Mouse (Mus musculus): ENCODE results near the gene Eif4a2. TPM values are rescaled to one million over a fixed set of nuclear protein-coding genes. Genes with fewer than 3 reads are reported as not detected.

Gene Eif4a2
- polyA plus RNA-seq, 1 experiment from 2014 or later, result 352 TPM

DNA sequence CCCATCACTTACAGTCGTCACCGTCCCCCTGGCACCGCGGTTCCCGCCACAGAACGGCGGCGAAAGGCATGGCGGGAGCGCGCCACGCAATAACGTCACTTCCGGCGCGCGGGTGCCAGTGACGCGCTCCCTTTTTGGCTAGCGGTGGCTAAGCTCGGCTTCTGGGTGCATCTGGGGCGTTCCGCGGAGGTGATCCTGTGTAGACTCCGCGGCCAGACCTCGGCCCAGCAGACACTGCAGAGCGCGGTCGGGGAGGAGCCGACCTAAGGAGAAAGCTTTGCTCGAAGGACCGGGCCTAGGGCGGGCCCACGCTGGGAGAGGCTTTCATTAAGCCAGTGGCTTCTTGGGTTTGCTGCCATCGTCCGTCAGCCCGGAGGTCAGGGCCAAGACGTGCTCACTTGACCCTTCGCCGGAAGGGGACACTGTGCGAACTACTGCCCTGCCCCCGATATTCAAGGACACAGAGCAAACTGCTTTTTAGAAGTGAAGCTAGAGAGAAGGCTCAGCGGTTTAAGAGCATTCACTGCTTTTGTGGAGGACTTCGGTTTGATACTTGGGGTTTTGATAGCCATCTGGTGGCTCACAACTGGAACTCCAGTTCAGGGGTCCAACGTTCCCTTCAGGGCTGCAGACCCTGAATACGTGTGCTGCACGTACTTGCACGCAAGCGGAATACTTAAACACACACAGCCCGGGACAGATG, 20.6 kb downstream of the Eif4a2 start, which contains the start of gene Rfc4:
Gene Rfc4, minus strand, starts transcription at position 65 of the 703 bp plus-strand sequence.
- H3K9ac ChIP-seq, result peak within 1 kb of the TSS; percentile 94
- H3K36me3 ChIP-seq (replicated peaks; ENCODE audit: control insufficient read depth, insufficient read depth), result peaks cover 4% of the 10 kb centered on the region; the same call in 1 of the 2 replicates
- H3K4me3 ChIP-seq (replicated peaks; ENCODE audit: low read length), result peak within 1 kb of the TSS; percentile 87
- peak within 1 kb of the TSS; percentile 98 for H3K27ac ChIP-seq
- H3K27me3 ChIP-seq (ENCODE audit: control insufficient read depth, insufficient read depth, low read length), result no peaks in the 10 kb centered on the region
- no peaks in the 10 kb centered on the region for H3K9me3 ChIP-seq (ENCODE audit: control insufficient read depth, low read length)
- DNase-seq (ENCODE audit: low spot score) (peak; percentile 96), ATAC-seq (ENCODE audit: low FRiP score) (peak; percentile 93)
- WGBS, result under 1% methylated on average over 51 of the region's 51 CpGs
- H3K4me2 ChIP-seq (replicated peaks), result peak within 1 kb of the TSS; percentile 93
- peaks cover 16% of the 10 kb centered on the region for H3K4me1 ChIP-seq (replicated peaks; ENCODE audit: control insufficient read depth, insufficient read depth, low read length)

DNA sequence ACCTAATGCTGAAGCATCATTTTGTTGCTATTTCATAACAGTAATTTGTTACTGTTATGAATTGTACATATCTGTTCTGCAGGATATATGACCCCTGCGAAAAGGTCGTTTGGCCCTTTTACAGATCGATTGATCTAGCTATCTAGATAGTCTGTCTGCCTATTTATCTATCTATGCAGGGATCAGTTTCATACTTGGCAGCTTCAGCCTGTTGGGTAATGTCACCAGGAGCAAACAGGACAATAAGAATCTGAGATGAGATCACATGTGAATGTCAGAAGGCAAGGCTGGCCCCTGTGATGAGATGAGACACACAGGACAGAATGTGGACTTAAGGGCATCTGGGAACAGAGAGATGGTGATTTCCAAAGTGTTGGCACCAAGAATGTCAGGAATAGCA, 23.1 kb downstream of the Eif4a2 start:
- H3K4me1 ChIP-seq (replicated peaks; ENCODE audit: control insufficient read depth, insufficient read depth, low read length), result peaks cover 16% of the 10 kb centered on the region
- no peak overlapping the region for H3K9ac ChIP-seq
- WGBS, result 94% methylated on average over 3 of the region's 3 CpGs
- no peaks in the 10 kb centered on the region for H3K36me3 ChIP-seq (replicated peaks; ENCODE audit: control insufficient read depth, insufficient read depth)
- DNase-seq (ENCODE audit: low spot score) (no peak), ATAC-seq (ENCODE audit: low FRiP score) (no peak)
- H3K4me2 ChIP-seq (replicated peaks), result no peak overlapping the region
- no peaks in the 10 kb centered on the region for H3K27me3 ChIP-seq (ENCODE audit: control insufficient read depth, insufficient read depth, low read length)
- no peak overlapping the region for H3K27ac ChIP-seq
- H3K4me3 ChIP-seq (replicated peaks; ENCODE audit: low read length), result no peak overlapping the region
- H3K9me3 ChIP-seq (ENCODE audit: control insufficient read depth, low read length), result no peaks in the 10 kb centered on the region

DNA sequence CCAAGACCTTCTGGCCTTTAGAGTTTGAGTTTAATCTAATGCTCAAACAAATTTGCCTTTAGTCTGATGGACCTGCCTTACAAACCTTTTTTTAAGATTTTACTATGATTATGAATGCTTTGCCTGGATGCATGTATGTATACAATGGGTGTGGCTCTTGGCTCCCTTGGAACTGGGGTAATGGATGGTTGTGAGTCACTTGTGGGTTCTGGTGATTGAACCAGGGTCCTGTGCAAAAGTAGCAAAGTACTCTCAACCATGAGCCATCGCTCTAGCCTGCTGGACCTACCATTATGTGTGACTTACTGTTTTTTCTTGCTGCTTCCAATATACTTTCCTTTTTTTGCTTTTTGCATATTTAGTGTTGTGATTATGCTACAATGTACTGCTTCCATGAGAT, 25.1 kb downstream of the Eif4a2 start:
- Histone ChIP-seq H3K4me2 (replicated peaks) (no peak overlapping the region), H3K36me3 (replicated peaks; ENCODE audit: control insufficient read depth, insufficient read depth) (no peaks in the 10 kb centered on the region), H3K4me1 (replicated peaks; ENCODE audit: control insufficient read depth, insufficient read depth, low read length) (peaks cover 7% of the 10 kb centered on the region), H3K4me3 (replicated peaks; ENCODE audit: low read length) (no peak overlapping the region), H3K27me3 (ENCODE audit: control insufficient read depth, insufficient read depth, low read length) (no peaks in the 10 kb centered on the region), H3K9ac (no peak overlapping the region), H3K9me3 (ENCODE audit: control insufficient read depth, low read length) (no peaks in the 10 kb centered on the region), H3K27ac (no peak overlapping the region)
- DNase-seq (ENCODE audit: low spot score), result no peak
- WGBS, result 90% methylated on average over 1 of the region's 1 CpGs
- ATAC-seq (ENCODE audit: low FRiP score), result no peak

DNA sequence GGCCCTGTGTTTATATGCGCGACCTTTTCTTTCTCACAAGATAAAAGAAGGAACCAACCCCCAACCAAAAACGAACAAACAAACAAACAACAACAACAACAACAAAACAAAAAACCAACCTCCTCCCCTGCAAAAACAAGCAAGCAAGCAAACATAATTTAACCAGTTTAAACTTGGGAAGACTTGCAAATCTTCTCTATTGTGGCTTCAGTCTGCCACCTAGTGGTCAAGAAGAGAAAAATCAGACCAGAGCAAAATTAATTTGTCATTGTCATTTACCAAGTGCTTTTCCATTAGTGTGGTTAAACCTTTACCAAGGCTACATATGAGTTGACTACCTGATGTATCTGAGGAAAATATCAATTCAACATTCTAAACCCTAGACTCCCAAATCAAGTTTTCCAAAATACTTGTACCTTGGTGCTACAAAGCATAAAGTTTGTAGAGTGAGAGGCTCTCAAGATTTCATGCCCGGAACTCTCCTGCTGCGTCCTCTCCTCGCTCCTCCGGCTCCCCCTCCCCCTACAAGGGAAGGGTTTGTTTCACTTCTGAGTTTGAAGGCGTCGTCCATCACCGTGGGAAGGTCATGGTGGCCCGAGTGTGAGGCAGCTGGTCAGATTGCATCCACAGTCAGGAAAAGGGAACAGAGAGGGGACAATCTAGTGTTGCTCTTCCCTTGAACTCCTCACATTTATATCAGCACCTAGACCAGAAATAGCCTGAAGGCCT, 28.3 kb downstream of the Eif4a2 start:
- H3K4me3 ChIP-seq (replicated peaks; ENCODE audit: low read length), result no peak overlapping the region
- no peaks in the 10 kb centered on the region for H3K4me1 ChIP-seq (replicated peaks; ENCODE audit: control insufficient read depth, insufficient read depth, low read length)
- no peak overlapping the region for H3K27ac ChIP-seq
- H3K36me3 ChIP-seq (replicated peaks; ENCODE audit: control insufficient read depth, insufficient read depth), result no peaks in the 10 kb centered on the region
- DNase-seq (ENCODE audit: low spot score), result peak; percentile 79
- 21% methylated on average over 11 of the region's 11 CpGs for WGBS
- H3K4me2 ChIP-seq (replicated peaks), result no peak overlapping the region
- H3K9ac ChIP-seq, result no peak overlapping the region
- H3K27me3 ChIP-seq (ENCODE audit: control insufficient read depth, insufficient read depth, low read length), result no peaks in the 10 kb centered on the region
- no peak for ATAC-seq (ENCODE audit: low FRiP score)
- H3K9me3 ChIP-seq (ENCODE audit: control insufficient read depth, low read length), result no peaks in the 10 kb centered on the region

DNA sequence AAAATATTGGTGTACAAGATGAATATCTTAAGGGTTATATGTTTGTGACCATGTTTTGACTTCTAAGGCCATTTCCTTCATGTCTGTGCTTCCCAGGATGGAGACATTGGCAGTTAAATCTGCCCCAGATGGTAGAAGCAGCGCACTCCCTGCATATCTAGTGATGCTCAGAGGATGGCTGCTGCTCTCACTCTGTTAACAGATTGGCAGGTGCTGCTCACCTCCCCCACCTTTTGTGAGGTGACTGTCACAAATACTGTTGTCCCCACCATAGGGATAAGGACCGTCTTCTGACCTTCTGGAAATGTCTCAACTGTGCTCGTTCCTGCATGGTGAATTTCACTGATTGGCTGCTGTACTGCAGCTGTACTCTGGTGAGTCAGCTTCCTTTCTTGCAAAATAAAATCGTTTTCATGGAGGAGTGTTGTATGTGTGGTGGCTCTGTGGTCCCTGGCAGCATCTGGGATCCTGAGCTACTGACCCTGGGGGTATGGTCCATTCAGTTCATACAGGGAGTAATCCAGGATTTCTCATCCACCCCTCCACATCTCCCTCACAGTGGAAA, 29.2 kb downstream of the Eif4a2 start:
- H3K4me1 ChIP-seq (replicated peaks; ENCODE audit: control insufficient read depth, insufficient read depth, low read length), result no peaks in the 10 kb centered on the region
- no peak for ATAC-seq (ENCODE audit: low FRiP score)
- no peak overlapping the region for H3K27ac ChIP-seq
- 73% methylated on average over 4 of the region's 4 CpGs for WGBS
- no peaks in the 10 kb centered on the region for H3K27me3 ChIP-seq (ENCODE audit: control insufficient read depth, insufficient read depth, low read length)
- no peak overlapping the region for H3K4me2 ChIP-seq (replicated peaks)
- no peaks in the 10 kb centered on the region for H3K9me3 ChIP-seq (ENCODE audit: control insufficient read depth, low read length)
- no peak for DNase-seq (ENCODE audit: low spot score)
- H3K9ac ChIP-seq, result no peak overlapping the region
- no peaks in the 10 kb centered on the region for H3K36me3 ChIP-seq (replicated peaks; ENCODE audit: control insufficient read depth, insufficient read depth)
- H3K4me3 ChIP-seq (replicated peaks; ENCODE audit: low read length), result no peak overlapping the region

DNA sequence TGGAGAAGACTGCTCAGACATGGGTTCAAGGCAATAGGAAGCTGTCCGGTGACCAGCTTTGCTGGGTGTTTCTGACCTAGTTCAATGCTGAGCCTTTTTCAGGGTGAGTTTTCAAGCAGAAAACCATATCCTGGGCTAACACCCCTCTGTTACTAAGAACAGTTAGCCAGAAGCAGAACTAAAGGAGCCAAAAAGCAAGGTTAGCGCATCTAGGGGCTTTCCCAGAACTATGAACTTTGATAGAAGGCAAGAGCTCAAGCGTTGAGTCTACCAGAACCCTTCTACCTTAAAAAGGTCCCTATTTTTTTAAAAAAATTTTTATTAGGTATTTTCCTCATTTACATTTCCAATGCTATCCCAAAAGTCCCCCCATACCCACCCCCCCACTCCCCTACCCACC, 33.7 kb downstream of the Eif4a2 start:
- no peak overlapping the region for H3K9ac ChIP-seq
- 95% methylated on average over 3 of the region's 3 CpGs for WGBS
- H3K36me3 ChIP-seq (replicated peaks; ENCODE audit: control insufficient read depth, insufficient read depth), result no peaks in the 10 kb centered on the region
- DNase-seq (ENCODE audit: low spot score), result no peak
- H3K4me3 ChIP-seq (replicated peaks; ENCODE audit: low read length), result no peak overlapping the region
- no peak overlapping the region for H3K27ac ChIP-seq
- no peaks in the 10 kb centered on the region for H3K27me3 ChIP-seq (ENCODE audit: control insufficient read depth, insufficient read depth, low read length)
- no peaks in the 10 kb centered on the region for H3K4me1 ChIP-seq (replicated peaks; ENCODE audit: control insufficient read depth, insufficient read depth, low read length)
- no peak overlapping the region for H3K4me2 ChIP-seq (replicated peaks)
- no peak for ATAC-seq (ENCODE audit: low FRiP score)
- H3K9me3 ChIP-seq (ENCODE audit: control insufficient read depth, low read length), result no peaks in the 10 kb centered on the region

DNA sequence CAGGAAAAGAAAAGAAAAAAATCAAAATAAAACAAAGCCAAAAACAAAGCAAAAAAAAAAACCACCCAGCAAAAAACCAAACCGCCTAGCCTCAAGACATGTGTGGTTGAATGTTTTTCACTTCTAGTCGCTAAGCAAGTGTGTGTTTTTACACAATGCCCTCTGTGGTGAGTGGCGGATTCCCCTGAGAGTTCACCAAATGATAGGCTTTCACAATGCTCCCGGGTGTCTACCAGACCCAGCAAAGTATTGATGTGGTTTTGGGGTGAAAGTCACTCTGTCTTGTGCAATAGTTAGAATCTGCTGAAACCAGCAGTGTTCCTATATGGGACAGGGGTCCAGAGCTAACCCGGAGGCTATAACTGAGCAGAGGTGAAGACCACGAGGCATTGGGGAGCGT, 37.1 kb downstream of the Eif4a2 start:
- 84% methylated on average over 7 of the region's 7 CpGs for WGBS
- Histone ChIP-seq H3K4me3 (replicated peaks; ENCODE audit: low read length) (no peak overlapping the region), H3K9me3 (ENCODE audit: control insufficient read depth, low read length) (no peaks in the 10 kb centered on the region), H3K4me1 (replicated peaks; ENCODE audit: control insufficient read depth, insufficient read depth, low read length) (no peaks in the 10 kb centered on the region), H3K27me3 (ENCODE audit: control insufficient read depth, insufficient read depth, low read length) (no peaks in the 10 kb centered on the region), H3K4me2 (replicated peaks) (no peak overlapping the region), H3K9ac (no peak overlapping the region), H3K36me3 (replicated peaks; ENCODE audit: control insufficient read depth, insufficient read depth) (no peaks in the 10 kb centered on the region), H3K27ac (no peak overlapping the region)
- ATAC-seq (ENCODE audit: low FRiP score) (no peak), DNase-seq (ENCODE audit: low spot score) (no peak)

DNA sequence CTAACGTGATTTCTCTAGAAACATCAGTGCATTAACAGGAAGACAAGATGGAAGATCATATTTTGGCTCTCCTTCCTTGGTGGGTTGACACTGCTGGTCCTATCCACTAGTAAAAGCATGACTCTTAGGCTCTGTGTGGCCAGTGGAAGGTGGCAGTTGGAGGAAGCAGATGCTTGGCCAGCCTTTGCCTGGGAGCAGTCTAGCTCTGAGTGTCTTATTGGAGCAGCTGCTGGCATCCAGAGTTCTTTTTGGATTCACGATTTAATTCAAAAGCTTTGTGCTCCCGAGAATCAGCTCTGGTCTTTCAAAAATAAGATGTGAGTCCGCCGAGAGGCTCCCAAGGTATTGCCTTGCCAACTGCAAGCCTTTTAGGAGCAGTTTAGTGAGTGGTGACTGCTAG, 38.0 kb downstream of the Eif4a2 start:
- Histone ChIP-seq H3K36me3 (replicated peaks; ENCODE audit: control insufficient read depth, insufficient read depth) (no peaks in the 10 kb centered on the region), H3K9ac (no peak overlapping the region), H3K9me3 (ENCODE audit: control insufficient read depth, low read length) (no peaks in the 10 kb centered on the region), H3K4me2 (replicated peaks) (no peak overlapping the region), H3K4me3 (replicated peaks; ENCODE audit: low read length) (no peak overlapping the region), H3K4me1 (replicated peaks; ENCODE audit: control insufficient read depth, insufficient read depth, low read length) (no peaks in the 10 kb centered on the region), H3K27me3 (ENCODE audit: control insufficient read depth, insufficient read depth, low read length) (no peaks in the 10 kb centered on the region), H3K27ac (no peak overlapping the region)
- ATAC-seq (ENCODE audit: low FRiP score) (no peak), DNase-seq (ENCODE audit: low spot score) (no peak)
- 77% methylated on average over 5 of the region's 5 CpGs for WGBS

DNA sequence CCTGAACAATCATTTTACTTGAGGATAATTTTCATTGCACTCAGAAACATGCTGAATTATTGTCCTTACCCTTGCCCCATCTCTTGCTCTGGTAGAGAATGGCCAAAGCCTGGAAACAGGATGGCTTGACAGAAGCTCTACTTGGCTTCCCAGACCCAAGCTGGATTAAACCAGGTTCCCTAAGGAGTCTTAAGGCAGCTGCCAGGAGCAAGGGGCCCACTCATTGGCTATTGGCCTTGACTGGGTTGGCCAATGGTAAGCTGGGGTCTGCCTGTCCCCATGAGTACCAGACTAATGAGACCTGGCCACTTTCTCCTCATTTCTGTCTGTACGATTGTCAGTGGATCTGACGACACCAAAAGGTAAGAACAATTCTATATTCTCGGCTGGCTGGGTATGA, 39.0 kb downstream of the Eif4a2 start, which contains the start of gene Adipoq:
Gene Adipoq, plus strand, starts transcription at position 257 of the 400 bp plus-strand sequence.
- 90% methylated on average over 3 of the region's 3 CpGs for WGBS
- Histone ChIP-seq H3K27me3 (ENCODE audit: control insufficient read depth, insufficient read depth, low read length) (no peaks in the 10 kb centered on the region), H3K4me1 (replicated peaks; ENCODE audit: control insufficient read depth, insufficient read depth, low read length) (no peaks in the 10 kb centered on the region), H3K9ac (no peak within 1 kb of the TSS), H3K36me3 (replicated peaks; ENCODE audit: control insufficient read depth, insufficient read depth) (no peaks in the 10 kb centered on the region), H3K4me2 (replicated peaks) (no peak within 1 kb of the TSS), H3K9me3 (ENCODE audit: control insufficient read depth, low read length) (no peaks in the 10 kb centered on the region), H3K4me3 (replicated peaks; ENCODE audit: low read length) (no peak within 1 kb of the TSS), H3K27ac (no peak within 1 kb of the TSS)
- no peak for DNase-seq (ENCODE audit: low spot score)
- no peak for ATAC-seq (ENCODE audit: low FRiP score)
